Mouse (Mus musculus): ENCODE measurements around the gene Olfr288. TPM values are rescaled to one million over a fixed set of nuclear protein-coding genes. Genes with fewer than 3 reads are reported as not detected.

The Olfr288 gene
- polyA plus RNA-seq, 1 experiment: not detected

GRCm38 (mm10) chr15:98154146-98154545 is 41.2 kb downstream of the Olfr288 start:
- no peak overlapping the region for H3K4me3 ChIP-seq
- no peaks in the 10 kb centered on the region for H3K36me3 ChIP-seq (ENCODE audit: control insufficient read depth, insufficient read depth)
- H3ac ChIP-seq (ENCODE audit: control insufficient read depth, insufficient read length): no peak overlapping the region
- H3K79me2 ChIP-seq (ENCODE audit: control insufficient read depth, insufficient read depth): no peaks in the 10 kb centered on the region
- TF ChIP-seq POLR2A (IDR thresholded peaks at IDR 0.05; ENCODE audit: insufficient read length, low read depth) (no peak), REST (IDR thresholded peaks at IDR 0.05; ENCODE audit: insufficient read depth, insufficient read length) (no peak), TCF12 (IDR thresholded peaks at IDR 0.05; ENCODE audit: insufficient read depth, poor library complexity, severe bottlenecking) (no peak), E2F4 (IDR thresholded peaks at IDR 0.05; ENCODE audit: insufficient read depth) (no peak), MAX (IDR thresholded peaks at IDR 0.05; ENCODE audit: low read depth) (no peak), POLR2AphosphoS2 (IDR thresholded peaks at IDR 0.05; ENCODE audit: insufficient read length, low read depth) (no peak), USF1 (IDR thresholded peaks at IDR 0.05; ENCODE audit: low read depth) (no peak), MYOG (IDR thresholded peaks at IDR 0.05; ENCODE audit: control insufficient read depth in 1 of 3, insufficient read depth in 1 of 3, insufficient read length in 2 of 3, low read depth in 2 of 3) (no peak), SRF (IDR thresholded peaks at IDR 0.05; ENCODE audit: control insufficient read depth, insufficient read length, low read depth) (no peak), CEBPB (IDR thresholded peaks at IDR 0.05; ENCODE audit: insufficient read depth, poor library complexity, severe bottlenecking) (no peak), TCF3 (IDR thresholded peaks at IDR 0.05; ENCODE audit: insufficient read length, low read depth) (no peak), MYOD1 (IDR thresholded peaks at IDR 0.05; ENCODE audit: control insufficient read depth in 1 of 3, insufficient read length in 2 of 3, low read depth in 2 of 3) (no peak)
- H3K4me2 ChIP-seq (ENCODE audit: low read depth): no peak overlapping the region
- no peaks in the 10 kb centered on the region for H3K27me3 ChIP-seq (ENCODE audit: control insufficient read depth, insufficient read depth, insufficient read length)

GRCm38 (mm10) chr15:98153625-98154024 is 41.7 kb downstream of the Olfr288 start:
- H3K79me2 ChIP-seq (ENCODE audit: control insufficient read depth, insufficient read depth): no peaks in the 10 kb centered on the region
- H3K27me3 ChIP-seq (ENCODE audit: control insufficient read depth, insufficient read depth, insufficient read length): no peaks in the 10 kb centered on the region
- H3ac ChIP-seq (ENCODE audit: control insufficient read depth, insufficient read length): no peak overlapping the region
- no peak overlapping the region for H3K4me2 ChIP-seq (ENCODE audit: low read depth)
- TF ChIP-seq SRF (IDR thresholded peaks at IDR 0.05; ENCODE audit: control insufficient read depth, insufficient read length, low read depth): no peak
- TF ChIP-seq CEBPB (IDR thresholded peaks at IDR 0.05; ENCODE audit: insufficient read depth, poor library complexity, severe bottlenecking): no peak
- no peak for TF ChIP-seq POLR2AphosphoS2 (IDR thresholded peaks at IDR 0.05; ENCODE audit: insufficient read length, low read depth)
- no peak for TF ChIP-seq POLR2A (IDR thresholded peaks at IDR 0.05; ENCODE audit: insufficient read length, low read depth)
- TF ChIP-seq TCF3 (IDR thresholded peaks at IDR 0.05; ENCODE audit: insufficient read length, low read depth): no peak
- TF ChIP-seq REST (IDR thresholded peaks at IDR 0.05; ENCODE audit: insufficient read depth, insufficient read length): no peak
- TF ChIP-seq USF1 (IDR thresholded peaks at IDR 0.05; ENCODE audit: low read depth): no peak
- TF ChIP-seq MYOG (IDR thresholded peaks at IDR 0.05; ENCODE audit: control insufficient read depth in 1 of 3, insufficient read depth in 1 of 3, insufficient read length in 2 of 3, low read depth in 2 of 3): no peak
- no peak for TF ChIP-seq TCF12 (IDR thresholded peaks at IDR 0.05; ENCODE audit: insufficient read depth, poor library complexity, severe bottlenecking)
- TF ChIP-seq MYOD1 (IDR thresholded peaks at IDR 0.05; ENCODE audit: control insufficient read depth in 1 of 3, insufficient read length in 2 of 3, low read depth in 2 of 3): no peak
- no peak for TF ChIP-seq MAX (IDR thresholded peaks at IDR 0.05; ENCODE audit: low read depth)
- no peak for TF ChIP-seq E2F4 (IDR thresholded peaks at IDR 0.05; ENCODE audit: insufficient read depth)
- no peaks in the 10 kb centered on the region for H3K36me3 ChIP-seq (ENCODE audit: control insufficient read depth, insufficient read depth)
- no peak overlapping the region for H3K4me3 ChIP-seq

DNA sequence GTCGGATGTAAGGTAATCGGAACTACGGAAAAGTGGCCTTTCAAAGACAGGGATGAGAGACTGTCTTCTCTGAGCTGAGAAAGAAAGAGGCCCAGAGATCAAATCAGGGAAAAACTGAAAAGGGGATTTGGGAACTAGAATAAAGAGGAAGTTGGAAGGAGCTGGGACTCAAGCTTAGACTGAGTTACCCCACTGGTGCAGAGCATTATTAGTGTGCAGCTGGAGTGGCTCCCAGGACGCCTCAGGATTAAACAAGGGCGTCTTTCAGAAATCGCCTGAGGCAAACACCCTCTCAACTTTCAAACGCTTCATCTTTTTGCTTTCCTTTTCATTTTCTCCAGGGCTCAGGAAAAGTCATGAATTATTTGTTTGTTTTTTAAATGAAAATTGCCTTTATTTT is 42.4 kb downstream of the Olfr288 start:
- Histone ChIP-seq H3K27me3 (ENCODE audit: control insufficient read depth, insufficient read depth, insufficient read length) (no peaks in the 10 kb centered on the region), H3ac (ENCODE audit: control insufficient read depth, insufficient read length) (no peak overlapping the region), H3K4me3 (no peak overlapping the region), H3K79me2 (ENCODE audit: control insufficient read depth, insufficient read depth) (no peaks in the 10 kb centered on the region), H3K36me3 (ENCODE audit: control insufficient read depth, insufficient read depth) (no peaks in the 10 kb centered on the region), H3K4me2 (ENCODE audit: low read depth) (no peak overlapping the region)
- TF ChIP-seq E2F4 (IDR thresholded peaks at IDR 0.05; ENCODE audit: insufficient read depth) (no peak), CEBPB (IDR thresholded peaks at IDR 0.05; ENCODE audit: insufficient read depth, poor library complexity, severe bottlenecking) (no peak), TCF12 (IDR thresholded peaks at IDR 0.05; ENCODE audit: insufficient read depth, poor library complexity, severe bottlenecking) (no peak), POLR2A (IDR thresholded peaks at IDR 0.05; ENCODE audit: insufficient read length, low read depth) (no peak), MYOG (IDR thresholded peaks at IDR 0.05; ENCODE audit: control insufficient read depth in 1 of 3, insufficient read depth in 1 of 3, insufficient read length in 2 of 3, low read depth in 2 of 3) (no peak), SRF (IDR thresholded peaks at IDR 0.05; ENCODE audit: control insufficient read depth, insufficient read length, low read depth) (no peak), POLR2AphosphoS2 (IDR thresholded peaks at IDR 0.05; ENCODE audit: insufficient read length, low read depth) (no peak), REST (IDR thresholded peaks at IDR 0.05; ENCODE audit: insufficient read depth, insufficient read length) (no peak), USF1 (IDR thresholded peaks at IDR 0.05; ENCODE audit: low read depth) (no peak), MAX (IDR thresholded peaks at IDR 0.05; ENCODE audit: low read depth) (no peak), TCF3 (IDR thresholded peaks at IDR 0.05; ENCODE audit: insufficient read length, low read depth) (no peak), MYOD1 (IDR thresholded peaks at IDR 0.05; ENCODE audit: control insufficient read depth in 1 of 3, insufficient read length in 2 of 3, low read depth in 2 of 3) (no peak)

- no peak overlapping the region for H3ac ChIP-seq (ENCODE audit: control insufficient read depth, insufficient read length)
- peaks cover 11% of the 10 kb centered on the region for H3K79me2 ChIP-seq (ENCODE audit: control insufficient read depth, insufficient read depth)
- H3K4me2 ChIP-seq (ENCODE audit: low read depth): peak overlapping the region; percentile 59
- H3K27me3 ChIP-seq (ENCODE audit: control insufficient read depth, insufficient read depth, insufficient read length): no peaks in the 10 kb centered on the region
- TF ChIP-seq MAX (IDR thresholded peaks at IDR 0.05; ENCODE audit: low read depth): no peak
- peak; percentile 45 for TF ChIP-seq POLR2A (IDR thresholded peaks at IDR 0.05; ENCODE audit: insufficient read length, low read depth)
- TF ChIP-seq USF1 (IDR thresholded peaks at IDR 0.05; ENCODE audit: low read depth): peak; percentile 63
- peak in 1 of 3 experiments; percentile 38 for TF ChIP-seq MYOD1 (IDR thresholded peaks at IDR 0.05; ENCODE audit: control insufficient read depth in 1 of 3, insufficient read length in 2 of 3, low read depth in 2 of 3)
- no peak for TF ChIP-seq MYOG (IDR thresholded peaks at IDR 0.05; ENCODE audit: control insufficient read depth in 1 of 3, insufficient read depth in 1 of 3, insufficient read length in 2 of 3, low read depth in 2 of 3)
- TF ChIP-seq TCF3 (IDR thresholded peaks at IDR 0.05; ENCODE audit: insufficient read length, low read depth): no peak
- no peak for TF ChIP-seq SRF (IDR thresholded peaks at IDR 0.05; ENCODE audit: control insufficient read depth, insufficient read length, low read depth)
- TF ChIP-seq POLR2AphosphoS2 (IDR thresholded peaks at IDR 0.05; ENCODE audit: insufficient read length, low read depth): no peak
- TF ChIP-seq TCF12 (IDR thresholded peaks at IDR 0.05; ENCODE audit: insufficient read depth, poor library complexity, severe bottlenecking): no peak
- no peak for TF ChIP-seq CEBPB (IDR thresholded peaks at IDR 0.05; ENCODE audit: insufficient read depth, poor library complexity, severe bottlenecking)
- no peak for TF ChIP-seq REST (IDR thresholded peaks at IDR 0.05; ENCODE audit: insufficient read depth, insufficient read length)
- TF ChIP-seq E2F4 (IDR thresholded peaks at IDR 0.05; ENCODE audit: insufficient read depth): no peak
- H3K4me3 ChIP-seq: no peak overlapping the region
- no peaks in the 10 kb centered on the region for H3K36me3 ChIP-seq (ENCODE audit: control insufficient read depth, insufficient read depth)
Observed at GRCm38 (mm10) chr15:98149166-98149602, 46.2 kb downstream of the Olfr288 start.

Data from myocyte (in vitro differentiated cells).